Mouse (Mus musculus): ENCODE measurements around the gene Mb21d2. TPM values are rescaled to one million over a fixed set of nuclear protein-coding genes. Genes with fewer than 3 reads are reported as not detected.
A peak's percentile ranks its signal among the peaks of the same experiment; 100 is the strongest.

The Mb21d2 gene
- polyA plus RNA-seq, 1 experiment from 2014 or later = 6.8 TPM

DNA sequence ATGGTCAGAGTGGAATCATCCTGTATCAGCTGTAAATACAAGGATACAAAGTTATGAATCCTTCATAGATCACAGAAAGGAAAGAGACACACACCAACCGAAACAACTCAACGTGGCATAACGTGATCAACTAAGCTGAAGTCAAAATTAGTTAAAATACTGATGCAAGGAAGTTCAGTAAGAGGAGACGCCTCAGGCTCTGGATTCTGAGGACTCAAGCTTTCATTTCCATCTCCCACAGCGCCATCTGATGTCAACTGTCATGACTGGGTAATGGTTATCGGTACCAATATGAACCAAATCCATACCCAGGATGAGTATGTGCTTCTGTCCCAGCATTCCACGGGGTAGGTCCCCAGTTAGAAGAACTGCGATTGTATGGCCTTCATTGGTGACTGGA is 104.7 kb downstream of the Mb21d2 start:
- Histone ChIP-seq H3K9ac (ENCODE audit: low read length) (no peak overlapping the region), H3K27ac (ENCODE audit: low read depth, low read length) (no peak overlapping the region), H3K36me3 (ENCODE audit: control insufficient read depth, insufficient read depth, low read length) (no peaks in the 10 kb centered on the region), H3K27me3 (ENCODE audit: control insufficient read depth, insufficient read depth, low read length) (no peaks in the 10 kb centered on the region), H3K4me1 (replicated peaks; ENCODE audit: control insufficient read depth, insufficient read depth, low read length) (no peaks in the 10 kb centered on the region), H3K9me3 (ENCODE audit: control insufficient read depth, low read length) (no peaks in the 10 kb centered on the region), H3K4me2 (ENCODE audit: low read depth, low read length, severe bottlenecking) (no peak overlapping the region), H3K4me3 (ENCODE audit: low read depth, low read length) (no peak overlapping the region)
- ATAC-seq (replicated peaks; ENCODE audit: low FRiP score) (no peak), DNase-seq (ENCODE audit: low spot score) (no peak)
- WGBS = 95% methylated on average over 8 of the region's 8 CpGs

DNA sequence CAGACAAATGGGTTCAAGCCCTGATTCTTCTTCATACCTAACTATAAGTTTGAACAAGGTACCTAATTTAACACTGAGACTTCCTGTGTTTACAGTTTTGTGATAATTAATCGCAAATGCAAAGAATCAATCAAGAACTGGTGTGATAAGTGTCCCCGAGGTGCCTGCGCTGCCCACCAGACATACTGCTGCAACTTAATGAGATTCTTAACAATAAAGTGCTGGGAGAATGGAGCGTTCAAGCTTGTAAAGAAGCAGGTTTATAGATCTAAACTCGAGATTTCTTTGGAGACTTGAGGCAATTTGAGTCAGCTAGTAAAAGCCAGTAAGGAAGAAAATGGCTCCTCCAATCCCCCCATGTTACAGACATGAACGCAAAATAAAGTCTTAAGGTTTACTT is 107.7 kb downstream of the Mb21d2 start:
- no peak overlapping the region for H3K4me2 ChIP-seq (ENCODE audit: low read depth, low read length, severe bottlenecking)
- H3K4me3 ChIP-seq (ENCODE audit: low read depth, low read length) = no peak overlapping the region
- no peak overlapping the region for H3K9ac ChIP-seq (ENCODE audit: low read length)
- no peaks in the 10 kb centered on the region for H3K36me3 ChIP-seq (ENCODE audit: control insufficient read depth, insufficient read depth, low read length)
- no peak for DNase-seq (ENCODE audit: low spot score)
- no peaks in the 10 kb centered on the region for H3K4me1 ChIP-seq (replicated peaks; ENCODE audit: control insufficient read depth, insufficient read depth, low read length)
- WGBS = 76% methylated on average over 6 of the region's 6 CpGs
- no peak for ATAC-seq (replicated peaks; ENCODE audit: low FRiP score)
- no peaks in the 10 kb centered on the region for H3K27me3 ChIP-seq (ENCODE audit: control insufficient read depth, insufficient read depth, low read length)
- no peak overlapping the region for H3K27ac ChIP-seq (ENCODE audit: low read depth, low read length)
- no peaks in the 10 kb centered on the region for H3K9me3 ChIP-seq (ENCODE audit: control insufficient read depth, low read length)

GRCm38 (mm10) chr16:28818749-28819285 is 110.7 kb downstream of the Mb21d2 start:
- Histone ChIP-seq H3K9me3 (ENCODE audit: control insufficient read depth, low read length) (no peaks in the 10 kb centered on the region), H3K27me3 (ENCODE audit: control insufficient read depth, insufficient read depth, low read length) (no peaks in the 10 kb centered on the region), H3K27ac (ENCODE audit: low read depth, low read length) (no peak overlapping the region), H3K4me2 (ENCODE audit: low read depth, low read length, severe bottlenecking) (no peak overlapping the region), H3K4me1 (replicated peaks; ENCODE audit: control insufficient read depth, insufficient read depth, low read length) (no peaks in the 10 kb centered on the region), H3K9ac (ENCODE audit: low read length) (no peak overlapping the region), H3K36me3 (ENCODE audit: control insufficient read depth, insufficient read depth, low read length) (no peaks in the 10 kb centered on the region), H3K4me3 (ENCODE audit: low read depth, low read length) (no peak overlapping the region)
- ATAC-seq (replicated peaks; ENCODE audit: low FRiP score) = no peak
- DNase-seq (ENCODE audit: low spot score) = no peak
- WGBS = 30% methylated on average over 5 of the region's 5 CpGs

DNA sequence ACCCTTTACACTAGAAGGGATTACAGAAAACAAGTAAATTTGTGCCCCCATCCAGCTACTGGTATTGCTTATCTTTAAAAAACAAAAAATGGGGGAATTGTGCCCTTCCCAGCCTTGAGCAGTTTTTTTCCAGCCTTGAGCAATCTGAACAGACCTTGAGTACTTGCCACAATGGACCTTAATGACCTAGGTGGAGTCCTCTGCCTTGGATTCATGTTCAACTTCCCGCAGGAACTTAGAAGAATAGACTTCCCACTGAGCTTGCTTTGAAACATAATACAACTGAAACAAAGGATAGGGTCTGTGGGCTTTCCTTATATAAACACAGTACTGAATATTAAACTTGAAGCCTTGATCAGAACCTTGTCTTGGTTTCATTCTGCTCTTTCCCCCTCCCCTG is 116.2 kb downstream of the Mb21d2 start:
- Histone ChIP-seq H3K4me3 (ENCODE audit: low read depth, low read length) (no peak overlapping the region), H3K9me3 (ENCODE audit: control insufficient read depth, low read length) (no peaks in the 10 kb centered on the region), H3K27me3 (ENCODE audit: control insufficient read depth, insufficient read depth, low read length) (no peaks in the 10 kb centered on the region), H3K36me3 (ENCODE audit: control insufficient read depth, insufficient read depth, low read length) (no peaks in the 10 kb centered on the region), H3K4me1 (replicated peaks; ENCODE audit: control insufficient read depth, insufficient read depth, low read length) (no peaks in the 10 kb centered on the region), H3K4me2 (ENCODE audit: low read depth, low read length, severe bottlenecking) (no peak overlapping the region), H3K27ac (ENCODE audit: low read depth, low read length) (no peak overlapping the region), H3K9ac (ENCODE audit: low read length) (no peak overlapping the region)
- ATAC-seq (replicated peaks; ENCODE audit: low FRiP score) = no peak
- no peak for DNase-seq (ENCODE audit: low spot score)
- 79% methylated on average over 1 of the region's 1 CpGs for WGBS

DNA sequence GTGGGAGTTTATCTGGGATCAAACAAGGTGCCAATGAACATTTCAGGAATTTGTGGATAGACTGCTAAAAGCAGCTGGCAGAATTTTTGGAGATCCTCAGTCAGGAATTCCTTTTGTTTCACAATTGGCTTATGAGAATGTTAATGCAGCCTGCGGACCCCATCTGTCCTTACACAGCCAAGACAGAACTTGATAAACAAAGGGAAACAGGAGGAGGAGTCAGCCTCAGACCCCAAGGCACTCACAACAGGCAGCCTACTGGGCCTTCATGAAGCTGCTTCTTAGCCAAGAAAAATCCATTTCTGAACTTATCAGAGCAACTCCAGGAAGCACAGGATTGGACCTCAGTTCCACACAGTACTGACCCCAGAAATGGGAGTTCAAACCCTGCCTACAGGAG is 120.4 kb downstream of the Mb21d2 start:
- no peak for DNase-seq (ENCODE audit: low spot score)

GRCm38 (mm10) chr16:28793115-28793514 is 136.4 kb downstream of the Mb21d2 start:
- no peaks in the 10 kb centered on the region for H3K9me3 ChIP-seq (ENCODE audit: control insufficient read depth, low read length)
- H3K9ac ChIP-seq (ENCODE audit: low read length) = no peak overlapping the region
- H3K36me3 ChIP-seq (ENCODE audit: control insufficient read depth, insufficient read depth, low read length) = no peaks in the 10 kb centered on the region
- peak; percentile 76 for ATAC-seq (replicated peaks; ENCODE audit: low FRiP score)
- H3K4me3 ChIP-seq (ENCODE audit: low read depth, low read length) = no peak overlapping the region
- 5% methylated on average over 4 of the region's 4 CpGs for WGBS
- no peaks in the 10 kb centered on the region for H3K4me1 ChIP-seq (replicated peaks; ENCODE audit: control insufficient read depth, insufficient read depth, low read length)
- H3K27me3 ChIP-seq (ENCODE audit: control insufficient read depth, insufficient read depth, low read length) = no peaks in the 10 kb centered on the region
- H3K27ac ChIP-seq (ENCODE audit: low read depth, low read length) = no peak overlapping the region
- H3K4me2 ChIP-seq (ENCODE audit: low read depth, low read length, severe bottlenecking) = no peak overlapping the region
- peak; percentile 74 for DNase-seq (ENCODE audit: low spot score)

More for the DNA sequence above, 120.4 kb downstream of the Mb21d2 start:
- no peak overlapping the region for H3K4me3 ChIP-seq (ENCODE audit: low read depth, low read length)
- no peaks in the 10 kb centered on the region for H3K4me1 ChIP-seq (replicated peaks; ENCODE audit: control insufficient read depth, insufficient read depth, low read length)
- H3K4me2 ChIP-seq (ENCODE audit: low read depth, low read length, severe bottlenecking) = no peak overlapping the region
- 33% methylated on average over 1 of the region's 1 CpGs for WGBS
- no peak overlapping the region for H3K27ac ChIP-seq (ENCODE audit: low read depth, low read length)
- no peaks in the 10 kb centered on the region for H3K9me3 ChIP-seq (ENCODE audit: control insufficient read depth, low read length)
- no peaks in the 10 kb centered on the region for H3K36me3 ChIP-seq (ENCODE audit: control insufficient read depth, insufficient read depth, low read length)
- H3K27me3 ChIP-seq (ENCODE audit: control insufficient read depth, insufficient read depth, low read length) = no peaks in the 10 kb centered on the region
- no peak for ATAC-seq (replicated peaks; ENCODE audit: low FRiP score)
- no peak overlapping the region for H3K9ac ChIP-seq (ENCODE audit: low read length)

Other genes starting within 250 kb of the Mb21d2 start
- 1.8 and 3.3 TPM in 2 replicates for gene Fgf12, start 176.6 kb downstream of the Mb21d2 start, polyA plus RNA-seq (2014; fragmentation: Nextera tagmentation; extraction: Ambion mirVana)

Measured in forebrain, embryonic 11.5 days (tissue).